Mouse (Mus musculus): Measurements from ENCODE around the gene Plbd1.

Plbd1 gene

GRCm38 (mm10) chr6:136661706-136662016 is at the start of gene Plbd1:
Plbd1 (minus strand) TSS chr6:136661928.
- peak; percentile 64 for DNase-seq (ENCODE audit: low spot score)

GRCm38 (mm10) chr6:136710408-136710807 is 48.7 kb upstream of the Plbd1 start:
- DNase-seq (ENCODE audit: low spot score), result no peak

DNA sequence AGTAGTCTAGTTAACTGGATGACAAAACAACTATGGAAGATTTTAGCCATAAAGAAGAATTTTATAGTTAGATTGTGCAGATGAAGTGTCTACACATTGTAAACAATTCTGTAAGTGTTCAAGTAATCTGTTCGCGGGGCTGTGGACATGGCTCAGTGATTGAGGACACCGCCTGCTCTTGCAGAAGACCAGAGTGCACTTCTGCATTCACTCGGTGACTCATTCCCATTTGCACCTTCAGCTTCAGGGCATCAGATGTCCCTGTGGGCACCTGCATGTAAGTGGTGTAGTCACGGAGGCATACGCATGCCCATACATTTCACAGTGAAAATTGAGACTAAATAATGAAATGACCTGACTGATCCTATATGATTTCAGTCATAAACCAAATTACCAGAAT is 46.9 kb upstream of the Plbd1 start:
- no peak for DNase-seq (ENCODE audit: low spot score)

- DNase-seq (ENCODE audit: low spot score), result no peak
Observed at GRCm38 (mm10) chr6:136701878-136702277, 40.1 kb upstream of the Plbd1 start.

DNA sequence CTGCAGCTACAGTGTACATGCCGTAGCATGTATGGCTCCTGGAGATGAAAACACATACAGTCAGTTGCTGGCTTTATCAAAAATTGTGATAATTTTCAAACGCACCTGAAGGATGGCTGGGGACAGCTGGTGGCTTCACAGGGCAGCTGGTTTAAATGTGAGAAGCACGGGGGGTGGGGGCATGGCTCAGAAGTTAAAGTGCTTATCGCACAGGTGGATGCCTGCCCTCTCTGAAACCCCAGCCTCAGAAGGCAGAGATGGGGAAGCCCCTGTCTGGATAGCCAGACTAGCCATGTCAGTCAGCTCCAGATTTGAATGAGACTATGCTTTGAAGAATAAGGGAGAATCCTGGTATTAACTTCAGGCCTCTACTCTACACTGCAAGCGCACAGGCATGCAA is 39.5 kb upstream of the Plbd1 start:
- no peak for DNase-seq (ENCODE audit: low spot score)

- no peak for DNase-seq (ENCODE audit: low spot score)
Observed at GRCm38 (mm10) chr6:136691314-136691713, 29.6 kb upstream of the Plbd1 start.

DNA sequence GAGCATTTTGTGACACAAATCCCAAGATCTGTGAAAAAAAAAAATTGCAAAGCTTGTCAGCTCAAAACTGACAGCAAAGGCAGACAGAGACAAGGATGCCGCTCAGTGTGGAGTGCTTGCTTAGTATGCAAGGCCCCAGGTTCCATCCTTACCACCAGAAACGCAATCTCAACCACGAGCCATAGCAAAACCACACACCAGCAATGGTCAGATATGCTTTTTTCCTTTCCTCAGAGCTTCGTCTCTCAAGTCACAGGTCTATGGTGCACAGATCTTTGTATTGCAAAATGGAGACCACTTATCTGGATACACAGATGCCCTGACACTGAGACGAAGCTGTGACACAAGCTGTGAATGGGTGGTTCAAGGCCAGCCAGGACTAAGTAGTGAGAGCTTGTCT is 28.8 kb upstream of the Plbd1 start:
- no peak for DNase-seq (ENCODE audit: low spot score)

DNA sequence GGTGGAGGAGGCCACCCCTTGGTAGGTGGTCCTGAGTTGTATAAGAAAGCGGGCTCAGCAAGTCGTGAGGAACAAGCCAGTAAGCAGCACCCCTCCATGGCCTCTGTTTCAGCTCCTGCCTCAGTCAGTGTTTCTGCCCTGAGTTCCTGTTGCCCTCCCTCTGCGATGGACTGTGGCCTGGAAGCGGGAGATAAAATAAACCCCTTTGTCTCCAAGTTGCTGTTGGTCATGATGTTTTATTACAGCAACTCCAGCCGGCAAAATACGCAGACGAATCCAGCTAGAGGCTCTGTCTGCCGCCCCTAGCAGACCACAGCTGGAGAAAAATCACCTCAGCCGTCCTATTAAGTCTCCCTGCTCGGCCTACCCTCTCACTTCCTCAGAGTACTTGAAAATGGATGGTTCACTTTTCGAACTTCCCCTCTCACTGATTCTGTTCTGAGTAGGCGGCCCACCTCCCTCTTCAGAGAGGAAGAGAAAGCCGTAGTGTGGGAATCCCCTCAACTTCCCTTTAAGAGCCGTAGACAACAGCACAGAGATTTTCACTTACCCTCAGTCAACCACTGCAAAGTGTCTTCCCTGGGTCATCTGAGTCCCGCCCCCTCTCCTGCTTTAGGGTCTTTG is 28.2 kb upstream of the Plbd1 start:
- DNase-seq (ENCODE audit: low spot score), result peak; percentile 56

GRCm38 (mm10) chr6:136685433-136685832 is 23.7 kb upstream of the Plbd1 start:
- no peak for DNase-seq (ENCODE audit: low spot score)

- DNase-seq (ENCODE audit: low spot score), result no peak
Observed at GRCm38 (mm10) chr6:136683410-136684334, 21.9 kb upstream of the Plbd1 start.

DNA sequence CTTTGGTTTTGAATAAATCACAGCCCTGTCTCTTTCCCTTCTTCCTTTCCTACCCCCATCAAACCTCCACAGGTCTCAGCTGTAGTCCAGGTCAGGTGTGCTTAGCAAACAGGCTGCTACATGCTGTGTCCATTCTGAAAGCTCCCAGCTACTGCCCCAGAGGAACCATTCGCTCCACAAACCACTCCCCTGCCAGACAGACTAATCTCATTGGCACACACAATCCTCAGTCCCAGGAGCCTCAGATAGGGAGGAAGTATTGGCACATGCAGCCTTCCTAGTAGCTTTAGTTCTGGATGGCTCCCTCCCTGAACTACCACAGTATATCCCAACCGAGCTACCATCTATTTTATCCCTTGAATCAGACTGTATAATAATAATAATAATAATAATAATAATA is 17.7 kb upstream of the Plbd1 start:
- no peak for DNase-seq (ENCODE audit: low spot score)

DNA sequence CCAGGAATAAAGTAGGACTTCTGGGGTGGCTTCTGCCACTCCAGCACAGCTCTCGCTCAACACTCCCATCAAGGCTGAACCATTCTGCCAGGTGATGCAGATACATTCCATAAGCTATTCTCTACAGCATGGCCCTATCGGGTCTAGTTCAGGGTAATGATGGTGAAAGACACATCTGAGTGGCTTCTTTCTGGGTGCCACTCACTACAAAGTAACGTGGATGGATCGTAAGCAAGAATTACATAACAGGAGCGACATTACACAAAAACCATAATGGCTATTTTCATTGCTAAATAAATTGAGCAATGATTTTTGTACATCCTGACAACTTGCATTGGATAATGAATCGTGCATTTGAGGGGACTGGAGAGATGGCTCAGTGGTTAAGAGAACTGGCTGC is 13.2 kb upstream of the Plbd1 start:
- no peak for DNase-seq (ENCODE audit: low spot score)

- peak; percentile 73 for DNase-seq (ENCODE audit: low spot score)
Observed at GRCm38 (mm10) chr6:136672467-136672866, 10.7 kb upstream of the Plbd1 start.

- no peak for DNase-seq (ENCODE audit: low spot score)
Observed at GRCm38 (mm10) chr6:136669274-136669673, 7.5 kb upstream of the Plbd1 start.

DNA sequence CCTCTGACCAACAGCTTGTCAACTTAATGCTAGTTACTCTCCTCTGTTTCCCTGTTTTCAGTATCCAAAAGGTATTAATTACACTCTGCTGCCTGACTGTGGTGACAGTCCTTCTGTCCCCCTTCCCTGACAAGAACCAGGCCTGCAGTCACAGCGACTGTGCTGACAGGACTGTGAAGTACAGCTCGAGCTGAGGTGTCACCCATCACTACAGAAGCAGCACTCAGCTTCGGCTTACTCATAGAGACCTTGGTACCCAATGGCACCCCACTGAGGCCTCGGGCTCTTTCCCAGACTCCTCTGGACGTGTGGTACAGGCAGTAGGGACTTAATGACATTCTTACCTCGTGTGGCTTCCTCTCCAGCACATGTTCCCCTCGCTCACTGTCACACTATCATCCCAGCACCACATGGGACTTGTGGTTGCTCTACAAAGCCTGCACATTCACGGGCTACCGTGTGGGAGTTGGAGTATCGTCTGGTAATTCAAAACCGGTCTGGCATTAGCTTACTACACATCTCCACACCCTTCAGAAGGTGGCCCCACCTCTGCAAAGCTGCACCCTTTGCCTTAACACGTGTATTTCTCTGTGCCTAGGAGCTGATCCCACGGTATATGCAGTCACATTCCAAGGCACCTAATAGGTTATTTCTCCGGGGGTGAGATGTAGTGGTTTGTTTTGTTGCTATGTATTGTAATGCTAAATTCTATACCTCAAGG is 6.7 kb upstream of the Plbd1 start:
- DNase-seq (ENCODE audit: low spot score), result no peak

GRCm38 (mm10) chr6:136662063-136662462 is 335 bp upstream of the Plbd1 start:
- no peak for DNase-seq (ENCODE audit: low spot score)

DNA sequence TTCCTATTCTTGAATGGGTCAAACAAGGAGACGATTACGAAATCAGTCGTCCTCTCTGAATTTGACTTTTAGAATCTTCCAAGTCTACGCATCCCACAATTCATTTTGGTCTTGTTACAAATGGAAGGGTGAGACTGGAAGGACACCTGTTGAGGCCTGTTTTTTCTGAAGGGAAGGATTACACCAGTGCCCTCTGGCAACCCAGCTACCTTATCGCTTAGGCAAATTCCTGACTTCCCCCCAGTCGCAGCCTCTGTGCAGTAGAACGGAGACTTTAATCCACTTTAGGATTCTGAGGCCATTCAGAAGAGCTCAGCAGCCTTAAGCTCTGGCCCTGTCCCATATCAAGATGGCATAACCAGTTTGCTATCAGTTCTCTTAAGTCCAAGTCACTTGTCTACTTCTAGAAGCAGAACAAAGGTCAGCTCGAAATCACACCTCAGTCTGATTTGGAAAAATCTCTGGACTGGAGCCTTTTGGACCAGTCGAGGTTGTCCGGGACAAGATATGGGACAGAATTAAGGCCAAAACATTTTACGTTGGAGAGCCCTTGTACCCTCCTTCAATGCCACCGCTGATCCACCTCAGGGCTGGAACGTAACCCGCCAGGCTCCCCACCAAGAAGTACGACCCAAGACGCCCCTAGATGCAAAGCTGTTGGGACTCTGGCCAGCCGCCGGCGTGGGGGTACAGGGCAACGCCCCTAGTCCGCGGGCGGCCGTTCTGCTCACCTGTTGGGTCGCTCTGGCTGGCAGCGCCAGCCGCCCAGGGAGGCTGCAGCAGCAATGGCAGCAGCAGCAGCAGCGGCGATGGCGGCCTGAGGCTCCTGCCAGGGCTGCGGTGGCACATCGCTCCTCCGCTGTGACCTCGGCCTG is 660 bp downstream of the Plbd1 start:
- no peak for DNase-seq (ENCODE audit: low spot score)

DNA sequence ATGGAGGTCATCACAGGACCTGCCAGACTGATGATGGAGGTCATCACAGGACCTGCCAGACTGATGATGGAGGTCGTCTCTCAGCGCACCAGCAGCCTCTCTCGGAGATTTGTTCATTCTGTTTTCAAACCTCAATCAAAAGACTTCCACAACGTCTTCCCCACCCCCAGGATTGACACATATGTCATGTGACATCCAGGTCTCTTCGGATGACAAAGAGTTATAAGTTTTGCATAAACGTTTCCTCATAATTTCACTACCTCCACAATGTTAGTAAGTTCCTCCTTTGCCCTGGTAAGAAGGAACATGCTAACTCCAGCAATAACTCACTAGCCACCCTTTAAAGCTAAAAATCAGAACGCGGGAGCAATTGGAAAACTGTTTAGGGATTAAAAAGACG is 2.5 kb downstream of the Plbd1 start:
- DNase-seq (ENCODE audit: low spot score), result no peak

- no peak for DNase-seq (ENCODE audit: low spot score)
Observed at GRCm38 (mm10) chr6:136658303-136658702, 3.4 kb downstream of the Plbd1 start.

DNA sequence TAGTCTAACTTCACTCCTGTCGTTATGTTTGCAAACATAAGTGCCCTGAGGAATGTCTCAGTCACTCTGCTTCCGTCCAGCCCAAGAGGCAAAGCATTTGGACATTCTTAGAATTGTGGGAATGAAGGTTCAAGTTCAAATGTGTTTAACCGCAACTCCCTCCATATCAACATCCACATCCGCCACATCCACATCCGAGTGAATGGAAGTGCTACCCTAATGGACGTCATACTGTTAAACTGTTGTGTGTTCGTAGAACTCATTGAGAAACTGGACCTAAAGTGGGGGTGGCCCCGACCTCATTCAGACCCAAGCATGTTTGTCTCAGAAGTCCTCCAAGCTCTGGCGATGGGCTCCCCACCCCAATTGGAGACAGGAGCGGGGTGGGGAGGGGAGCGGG is 5.9 kb downstream of the Plbd1 start:
- DNase-seq (ENCODE audit: low spot score), result no peak

- no peak for DNase-seq (ENCODE audit: low spot score)
Observed at GRCm38 (mm10) chr6:136654470-136654869, 7.3 kb downstream of the Plbd1 start.

- DNase-seq (ENCODE audit: low spot score), result no peak
Observed at GRCm38 (mm10) chr6:136653331-136653730, 8.4 kb downstream of the Plbd1 start.

All from yolk sac, embryonic 10.5 days (tissue).